Comparison of ENCODE assay signal across 34 mouse cellular contexts in the genomic region with DNA sequence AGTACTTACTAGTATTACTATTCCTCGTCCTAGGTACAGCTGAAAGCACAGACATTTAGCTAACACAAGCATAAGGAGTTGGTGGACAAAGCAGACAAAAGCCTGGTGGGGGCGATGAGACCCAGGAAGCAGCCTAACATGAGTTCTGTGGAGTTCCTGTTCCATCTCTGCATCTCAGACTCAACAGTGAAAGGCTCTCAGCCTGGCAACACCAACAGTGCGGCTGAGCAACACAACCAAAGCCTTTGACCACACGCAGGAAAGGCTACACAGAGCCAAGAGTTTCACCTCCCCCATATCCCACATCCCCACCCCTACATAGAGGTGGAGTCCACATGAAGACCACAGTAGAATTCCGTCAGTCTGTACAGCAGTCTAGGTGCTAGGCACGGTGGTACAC. TPM values are rescaled to one million over a fixed set of nuclear protein-coding genes. Genes with fewer than 3 reads are reported as not detected.
A peak's percentile ranks its signal among the peaks of the same experiment; 100 is the strongest.
DNase-seq lines count a peak whose midpoint lies in the region; ATAC-seq and TF ChIP-seq lines count a peak whose summit lies in the region.
"Had no signal": no experiment of that assay in that cellular context is flagged by ENCODE, and none has a peak within 500 bp of the region (broad histone marks: within the 10 kb centered on the region; RNA-seq: fewer than 3 reads in every experiment).

No protein-coding gene starts in this region.

- 62% methylated on average over 6 of the region's 6 CpGs for WGBS in cerebellum, adult 2 months
- WGBS in kidney, embryonic 14.5 days = 83% methylated on average over 6 of the region's 6 CpGs
- 84% methylated on average over 6 of the region's 6 CpGs for WGBS in midbrain, postnatal 0 days
- 85% methylated on average over 6 of the region's 6 CpGs for whole genome bisulfite sequencing in midbrain, embryonic 11.5 days
- 82% methylated on average over 6 of the region's 6 CpGs for WGBS in forebrain, embryonic 10.5 days

- peak; percentile 50; the same call in 1 of the 2 replicates for ATAC-seq in kidney, embryonic 14.5 days (ENCODE audit: low FRiP score, low TSS enrichment)
- ATAC-seq in midbrain, postnatal 0 days (ENCODE audit: low FRiP score) = peak; percentile 34; the same call in 1 of the 2 replicates
- ATAC-seq in midbrain, embryonic 11.5 days (ENCODE audit: low FRiP score) = no peak
- ATAC-seq in megakaryocyte progenitor cell, adult 5-6 weeks (replicated peaks; ENCODE audit: poor library complexity) = peak; percentile 40
- ATAC-seq: forebrain, embryonic 13.5 days; hindbrain, postnatal 0 days; lung, postnatal 0 days; midbrain, embryonic 16.5 days; Patski had no signal

- H3K9ac ChIP-seq in kidney, embryonic 14.5 days (ENCODE audit: low read depth, low read length) = no peak overlapping the region
- no peak overlapping the region for H3K9ac ChIP-seq in midbrain, postnatal 0 days (replicated peaks; ENCODE audit: low read length, poor library complexity, severe bottlenecking)
- H3K9ac ChIP-seq in midbrain, embryonic 11.5 days (ENCODE audit: low read length) = no peak overlapping the region
- H3K9ac ChIP-seq: embryonic facial prominence, embryonic 15.5 days; forebrain, embryonic 13.5 days; heart, embryonic 12.5 days; hindbrain, embryonic 12.5 days; intestine, embryonic 15.5 days; limb, embryonic 15.5 days; liver, embryonic 13.5 days; neural tube, embryonic 13.5 days had no signal

- H3K4me3 ChIP-seq in cerebellum, adult 2 months (replicated peaks; ENCODE audit: insufficient read depth, low read depth, low read length) = no peak overlapping the region
- H3K4me3 ChIP-seq in kidney, embryonic 14.5 days (ENCODE audit: low read length) = no peak overlapping the region
- no peak overlapping the region for H3K4me3 ChIP-seq in midbrain, postnatal 0 days (ENCODE audit: low read depth, low read length)
- no peak overlapping the region for H3K4me3 ChIP-seq in midbrain, embryonic 11.5 days (ENCODE audit: low read depth, low read length)
- H3K4me3 ChIP-seq in forebrain, embryonic 10.5 days = no peak overlapping the region
- H3K4me3 ChIP-seq: embryonic facial prominence, embryonic 10.5 days; embryonic facial prominence, embryonic 15.5 days; forebrain, embryonic 13.5 days; heart, adult 2 months; heart, embryonic 12.5 days; hindbrain, embryonic 12.5 days; intestine, embryonic 15.5 days; limb, embryonic 10.5 days; limb, embryonic 15.5 days; liver, embryonic 13.5 days; myocyte; neural tube, embryonic 13.5 days had no signal

- H3K4me1 ChIP-seq in cerebellum, adult 2 months (ENCODE audit: control insufficient read depth, insufficient read depth, low read length) = peaks cover 43% of the 10 kb centered on the region
- H3K4me1 ChIP-seq in kidney, embryonic 14.5 days (ENCODE audit: control insufficient read depth, insufficient read depth, low read length) = peaks cover 40% of the 10 kb centered on the region
- H3K4me1 ChIP-seq in midbrain, postnatal 0 days (ENCODE audit: insufficient read depth, low read length) = peaks cover 8% of the 10 kb centered on the region; the same call in 1 of the 2 replicates
- H3K4me1 ChIP-seq in midbrain, embryonic 11.5 days (ENCODE audit: control insufficient read depth, insufficient read depth, low read length) = peaks cover 20% of the 10 kb centered on the region
- H3K4me1 ChIP-seq in forebrain, embryonic 10.5 days = peaks cover 37% of the 10 kb centered on the region

- no peaks in the 10 kb centered on the region for H3K27me3 ChIP-seq in cerebellum, adult 2 months (ENCODE audit: control insufficient read depth, insufficient read depth, low read length)
- H3K27me3 ChIP-seq in kidney, embryonic 14.5 days (ENCODE audit: control insufficient read depth, insufficient read depth, low read length) = no peaks in the 10 kb centered on the region
- H3K27me3 ChIP-seq in midbrain, postnatal 0 days (ENCODE audit: insufficient read depth, low read length) = no peaks in the 10 kb centered on the region
- no peaks in the 10 kb centered on the region for H3K27me3 ChIP-seq in midbrain, embryonic 11.5 days (ENCODE audit: control insufficient read depth, insufficient read depth, low read length)
- no peaks in the 10 kb centered on the region for H3K27me3 ChIP-seq in forebrain, embryonic 10.5 days (ENCODE audit: poor library complexity, severe bottlenecking)
- H3K27me3 ChIP-seq: embryonic facial prominence, embryonic 15.5 days; forebrain, embryonic 13.5 days; heart, embryonic 12.5 days; hindbrain, embryonic 12.5 days; intestine, embryonic 15.5 days; limb, embryonic 15.5 days; liver, embryonic 13.5 days; neural tube, embryonic 13.5 days; Patski had no signal

- H3K4me2 ChIP-seq in kidney, embryonic 14.5 days (replicated peaks; ENCODE audit: low read depth, low read length) = no peak overlapping the region
- H3K4me2 ChIP-seq in midbrain, postnatal 0 days (ENCODE audit: low read depth, low read length, poor library complexity, severe bottlenecking) = no peak overlapping the region
- H3K4me2 ChIP-seq in midbrain, embryonic 11.5 days = no peak overlapping the region
- H3K4me2 ChIP-seq: embryonic facial prominence, embryonic 15.5 days; forebrain, embryonic 13.5 days; heart, embryonic 12.5 days; hindbrain, embryonic 12.5 days; intestine, embryonic 15.5 days; limb, embryonic 15.5 days; liver, embryonic 13.5 days; neural tube, embryonic 13.5 days had no signal

- no peak for TF ChIP-seq POLR2A in cerebellum, adult 2 months (IDR thresholded peaks at IDR 0.05; ENCODE audit: borderline replicate concordance, insufficient read depth, low read length)

- DNase-seq in cerebellum, adult 2 months = peak in 1 of 2 experiments; percentile 41
- DNase-seq in cerebellum, postnatal 10 days = no peak
- no peak for DNase-seq in kidney, adult 11 months
- DNase-seq in midbrain, postnatal 0 days (ENCODE audit: low spot score) = no peak
- DNase-seq in midbrain, embryonic 11.5 days (ENCODE audit: low spot score, missing footprints) = no peak
- no peak for DNase-seq in forebrain, embryonic 10.5 days (ENCODE audit: extremely low spot score, low spot score)
- DNase-seq: adrenal gland, postnatal 10 days; gastrocnemius, postnatal 14 days; heart, adult 2 months; heart, postnatal 10 days; kidney, adult 8-10 months; kidney, postnatal 25 days; liver, embryonic 13.5 days; lung, adult 18-20 months; lung, postnatal 4 days; right cerebral cortex, postnatal 4 days; thymus, adult 18-20 months had no signal

- no peaks in the 10 kb centered on the region for H3K9me3 ChIP-seq in kidney, embryonic 14.5 days (ENCODE audit: control insufficient read depth, low read length)
- H3K9me3 ChIP-seq in midbrain, postnatal 0 days (ENCODE audit: low read length) = no peaks in the 10 kb centered on the region
- H3K9me3 ChIP-seq in midbrain, embryonic 11.5 days (ENCODE audit: control insufficient read depth, low read length) = no peaks in the 10 kb centered on the region
- H3K9me3 ChIP-seq in forebrain, embryonic 10.5 days = no peaks in the 10 kb centered on the region
- H3K9me3 ChIP-seq: embryonic facial prominence, embryonic 10.5 days; embryonic facial prominence, embryonic 15.5 days; forebrain, embryonic 13.5 days; heart, embryonic 12.5 days; hindbrain, embryonic 12.5 days; intestine, embryonic 15.5 days; limb, embryonic 10.5 days; limb, embryonic 15.5 days; liver, embryonic 13.5 days; neural tube, embryonic 13.5 days had no signal

- TF ChIP-seq CTCF in cerebellum, adult 2 months (IDR thresholded peaks at IDR 0.05; ENCODE audit: borderline replicate concordance, insufficient read depth, low read depth, low read length) = no peak
- TF ChIP-seq CTCF in midbrain, postnatal 0 days (IDR thresholded peaks at IDR 0.05) = no peak

- peak overlapping the region; percentile 77 for H3K27ac ChIP-seq in cerebellum, adult 2 months (ENCODE audit: insufficient read depth, low read length)
- no peak overlapping the region for H3K27ac ChIP-seq in kidney, embryonic 14.5 days (ENCODE audit: low read depth, low read length)
- H3K27ac ChIP-seq in midbrain, postnatal 0 days (ENCODE audit: low read depth, low read length) = no peak overlapping the region; the same call in 1 of the 2 replicates
- no peak overlapping the region for H3K27ac ChIP-seq in midbrain, embryonic 11.5 days (ENCODE audit: low read depth, low read length)
- H3K27ac ChIP-seq in forebrain, embryonic 10.5 days = no peak overlapping the region
- H3K27ac ChIP-seq: embryonic facial prominence, embryonic 10.5 days; embryonic facial prominence, embryonic 15.5 days; forebrain, embryonic 13.5 days; heart, adult 2 months; hindbrain, embryonic 12.5 days; intestine, embryonic 15.5 days; limb, embryonic 10.5 days; limb, embryonic 15.5 days; liver, embryonic 13.5 days; neural tube, embryonic 13.5 days had no signal

- no peaks in the 10 kb centered on the region for H3K36me3 ChIP-seq in kidney, embryonic 14.5 days (ENCODE audit: control insufficient read depth, insufficient read depth, low read length)
- no peaks in the 10 kb centered on the region for H3K36me3 ChIP-seq in midbrain, postnatal 0 days (ENCODE audit: insufficient read depth, low read length)
- no peaks in the 10 kb centered on the region for H3K36me3 ChIP-seq in midbrain, embryonic 11.5 days (ENCODE audit: control insufficient read depth, insufficient read depth, low read length)
- H3K36me3 ChIP-seq in forebrain, embryonic 10.5 days (replicated peaks) = no peaks in the 10 kb centered on the region
- H3K36me3 ChIP-seq: embryonic facial prominence, embryonic 10.5 days; embryonic facial prominence, embryonic 15.5 days; heart, embryonic 12.5 days; hindbrain, embryonic 12.5 days; intestine, embryonic 15.5 days; limb, embryonic 15.5 days; liver, embryonic 13.5 days; neural tube, embryonic 13.5 days had no signal

RNA-seq across cellular contexts. Expression of a gene that starts 15.8 kb away (rescaled TPM):
- polyA plus RNA-seq in cerebellum, adult 2 months (2012; rRNA removed) = 31.9 and 37.6 TPM in 2 replicates
- polyA plus RNA-seq in kidney, embryonic 14.5 days (2014; fragmentation: Nextera tagmentation; extraction: Ambion mirVana) = 20.1 and 37.6 TPM in 2 replicates
- total RNA-seq in midbrain, postnatal 0 days (2014; rRNA removed) = 52.6 and 64.0 TPM in 2 replicates
- 21.6 and 23.7 TPM in 2 replicates for polyA plus RNA-seq in midbrain, postnatal 0 days (2015; fragmentation: Nextera tagmentation; extraction: Ambion mirVana)
- 24.8 and 27.3 TPM in 2 replicates for polyA plus RNA-seq in midbrain, embryonic 11.5 days (2014; fragmentation: Nextera tagmentation; extraction: Ambion mirVana)
- total RNA-seq in megakaryocyte progenitor cell, adult 5-6 weeks (2015) = 6.3 and 7.3 TPM in 2 replicates
- 8.4 and 14.8 TPM in 2 replicates for total RNA-seq in megakaryocyte progenitor cell, adult 5-6 weeks (2017)
- polyA plus RNA-seq in forebrain, embryonic 10.5 days (2016; fragmentation: Nextera tagmentation; extraction: Ambion mirVana) = 15.2 and 16.6 TPM in 2 replicates
- total RNA-seq: MEL had no signal
